Mouse (Mus musculus) thymus, adult 2 months (tissue): ENCODE data around the gene Cdkl2. TPM values are rescaled to one million over a fixed set of nuclear protein-coding genes. Genes with fewer than 3 reads are reported as not detected.

Source experiments
- DNase-seq: peaks from one replicate; pipeline ENCODE4 v3.0.0; 2021
- H3K27ac ChIP-seq: fragments of 200-500 bp; 2 replicates; pipeline ENCODE4 v1.5.1; 2012; ENCODE audit warnings: low read length, control low read depth; ENCODE audit not compliant: control insufficient read depth, insufficient read depth
- H3K27me3 ChIP-seq: fragments of 200-500 bp; 2 replicates; pipeline ENCODE4 v1.6.1; 2012; ENCODE audit warnings: mild to moderate bottlenecking, low read length, moderate library complexity, mixed read lengths; ENCODE audit not compliant: control insufficient read depth, insufficient read depth
- H3K36me3 ChIP-seq: fragments of 200-500 bp; 2 replicates; pipeline ENCODE4 v1.6.1; 2012; ENCODE audit warnings: mild to moderate bottlenecking, low read length, moderate library complexity; ENCODE audit not compliant: control insufficient read depth, insufficient read depth
- H3K4me1 ChIP-seq: fragments of 200-500 bp; replicated peaks from 2 replicates; pipeline ENCODE4 v1.6.1; 2012; ENCODE audit warnings: low read length; ENCODE audit not compliant: control insufficient read depth, insufficient read depth
- H3K4me3 ChIP-seq: fragments of 200-500 bp; 2 replicates; pipeline ENCODE4 v1.5.1; 2012; ENCODE audit warnings: mild to moderate bottlenecking, low read length, control low read depth, moderate library complexity; ENCODE audit not compliant: control insufficient read depth, insufficient read depth
- CTCF ChIP-seq: fragments of 200-500 bp; IDR thresholded peaks from 2 replicates; pipeline ENCODE4 v1.5.1; 2012; ENCODE audit warnings: mild to moderate bottlenecking, control low read depth, low read length, moderate library complexity, borderline replicate concordance; ENCODE audit not compliant: control insufficient read depth, poor library complexity, insufficient read depth; ENCODE audit errors: extremely low read depth
- POLR2A ChIP-seq: fragments of 200-500 bp; IDR thresholded peaks from 2 replicates; pipeline ENCODE4 v1.6.1; 2012; ENCODE audit warnings: mild to moderate bottlenecking, low read length, control low read depth, moderate library complexity; ENCODE audit not compliant: control insufficient read depth, poor library complexity, insufficient read depth; ENCODE audit errors: extremely low read depth
- WGBS: fragments of 180-500 bp; shearing (Covaris S2); methylation state at CpG from one replicate; pipeline ENCODE4 v1.1.7; 2018; 5-methylcytosine and 5-hydroxymethylcytosine counted together
- polyA plus RNA-seq: library from polyadenylated mRNA; depleted of rRNA; stranded (reverse); fragments of >200 nt; gene quantifications from 2 replicates; pipeline ENCODE4 v1.2.3, GENCODE M21; 2012

Cdkl2 gene
- polyA plus RNA-seq, 1 experiment: 1.0 TPM

DNA sequence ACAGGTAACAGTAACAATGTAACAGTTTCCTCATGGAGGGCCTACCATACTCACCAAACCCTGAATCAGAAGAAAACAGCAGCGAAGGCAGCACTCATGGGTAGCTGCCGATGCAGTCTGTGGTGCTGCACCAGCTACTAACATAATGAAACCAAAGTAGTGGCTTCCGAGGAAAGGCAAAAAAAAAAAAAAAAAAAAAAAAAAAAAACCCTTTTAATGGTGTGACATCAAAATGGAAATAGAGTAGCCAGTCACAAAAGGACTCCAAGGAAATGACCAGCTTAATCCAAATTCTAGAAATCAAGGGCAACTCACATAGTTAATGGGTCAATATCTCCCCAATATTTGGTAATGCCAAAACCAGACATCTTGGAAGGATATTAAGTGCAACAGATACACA, 6.7 kb upstream of the Cdkl2 start:
- no peaks in the 10 kb centered on the region for H3K27me3 ChIP-seq
- H3K27ac ChIP-seq: no peak overlapping the region
- DNase-seq: no peak
- WGBS: 85% methylated on average over 3 of the region's 3 CpGs
- TF ChIP-seq POLR2A (no peak), CTCF (no peak)
- H3K36me3 ChIP-seq: peaks cover 30% of the 10 kb centered on the region
- H3K4me3 ChIP-seq: no peak overlapping the region
- no peaks in the 10 kb centered on the region for H3K4me1 ChIP-seq

DNA sequence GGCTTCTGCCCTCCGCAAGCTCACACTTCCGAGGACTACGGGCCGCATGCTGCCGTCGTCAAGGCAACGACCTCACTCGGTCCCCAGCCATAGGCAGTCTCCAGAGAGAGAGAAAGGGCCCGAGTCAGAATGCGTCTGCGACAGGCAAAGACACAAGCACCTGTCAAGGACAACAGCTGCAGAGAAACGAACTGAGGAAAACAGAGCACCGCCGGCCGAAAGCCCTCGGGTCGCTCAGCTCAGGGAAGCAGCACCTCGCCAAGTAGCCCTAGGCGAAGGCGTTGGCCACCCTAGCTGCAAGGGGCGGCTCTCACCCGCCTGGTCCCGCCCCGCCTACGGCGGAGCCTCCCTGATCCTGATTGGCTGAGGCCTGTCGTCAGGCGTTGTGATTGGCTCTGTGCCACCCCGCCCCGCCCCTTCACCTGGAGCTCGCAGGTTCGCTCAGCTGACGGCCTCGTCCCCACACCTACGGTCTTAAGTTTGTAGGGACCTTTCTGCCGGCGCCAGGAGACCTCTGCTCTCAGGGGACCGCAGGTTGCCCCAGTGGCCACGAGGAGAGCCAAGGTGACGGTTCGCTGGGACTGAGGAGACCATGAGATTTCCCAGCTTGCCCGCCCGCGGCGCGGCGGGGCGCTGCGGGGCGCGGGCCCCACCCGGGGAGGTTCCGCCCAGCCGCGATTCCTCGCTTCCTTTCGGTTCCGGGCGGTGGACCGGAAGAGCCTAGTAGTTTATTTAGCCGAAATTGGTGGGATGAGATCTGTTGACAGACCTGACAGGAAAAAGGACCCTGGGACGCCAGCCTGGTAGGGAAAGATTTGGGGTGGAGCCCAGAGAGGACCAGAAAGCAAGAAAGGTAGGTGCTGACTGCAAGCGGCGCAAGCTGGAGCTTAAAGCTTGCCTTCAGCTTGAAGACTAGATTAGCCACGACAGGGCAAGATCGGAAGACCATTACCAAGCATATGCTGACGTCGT, 1.0 kb downstream of the Cdkl2 start:
- TF ChIP-seq POLR2A (no peak), CTCF (peak; percentile 35; the same call in 1 of the 2 replicates)
- WGBS: under 1% methylated on average over 68 of the region's 68 CpGs
- no peaks in the 10 kb centered on the region for H3K36me3 ChIP-seq
- DNase-seq: peak; percentile 98
- peak overlapping the region; percentile 75 for H3K4me3 ChIP-seq
- H3K4me1 ChIP-seq: 0 out of 2 replicates have a peak, but pooled peaks cover 2% of the 10 kb centered on the region
- no peaks in the 10 kb centered on the region for H3K27me3 ChIP-seq
- H3K27ac ChIP-seq: no peak overlapping the region

- H3K27ac ChIP-seq: no peak overlapping the region
- no peaks in the 10 kb centered on the region for H3K36me3 ChIP-seq
- no peaks in the 10 kb centered on the region for H3K27me3 ChIP-seq
- TF ChIP-seq POLR2A: no peak
- TF ChIP-seq CTCF: no peak
- WGBS: 36% methylated on average over 2 of the region's 2 CpGs
- no peaks in the 10 kb centered on the region for H3K4me1 ChIP-seq
- no peak for DNase-seq
- no peak overlapping the region for H3K4me3 ChIP-seq
Observed at GRCm38 (mm10) chr5:92019960-92020359, 23.7 kb downstream of the Cdkl2 start.

GRCm38 (mm10) chr5:92011756-92012155, 31.9 kb downstream of the Cdkl2 start:
- Histone ChIP-seq H3K4me1 (no peaks in the 10 kb centered on the region), H3K36me3 (no peaks in the 10 kb centered on the region), H3K27me3 (no peaks in the 10 kb centered on the region), H3K4me3 (no peak overlapping the region), H3K27ac (no peak overlapping the region)
- no peak for DNase-seq
- 90% methylated on average over 7 of the region's 7 CpGs for WGBS
- no peak for TF ChIP-seq POLR2A
- no peak for TF ChIP-seq CTCF

- no peaks in the 10 kb centered on the region for H3K27me3 ChIP-seq
- TF ChIP-seq CTCF (no peak), POLR2A (no peak)
- H3K36me3 ChIP-seq: no peaks in the 10 kb centered on the region
- whole genome bisulfite sequencing: 78% methylated on average over 2 of the region's 2 CpGs
- no peak overlapping the region for H3K4me3 ChIP-seq
- no peaks in the 10 kb centered on the region for H3K4me1 ChIP-seq
- H3K27ac ChIP-seq: no peak overlapping the region
- DNase-seq: no peak
Observed at GRCm38 (mm10) chr5:92009827-92010226, 33.9 kb downstream of the Cdkl2 start.

- DNase-seq: peak; percentile 19
- Histone ChIP-seq H3K27me3 (no peaks in the 10 kb centered on the region), H3K36me3 (no peaks in the 10 kb centered on the region), H3K4me3 (no peak overlapping the region), H3K27ac (no peak overlapping the region), H3K4me1 (no peaks in the 10 kb centered on the region)
- 76% methylated on average over 2 of the region's 2 CpGs for WGBS
- no peak for TF ChIP-seq POLR2A
- TF ChIP-seq CTCF: no peak
Observed at GRCm38 (mm10) chr5:92003011-92003410, 40.7 kb downstream of the Cdkl2 start.

- Histone ChIP-seq H3K36me3 (no peaks in the 10 kb centered on the region), H3K27me3 (no peaks in the 10 kb centered on the region), H3K4me3 (no peak overlapping the region), H3K4me1 (no peaks in the 10 kb centered on the region), H3K27ac (no peak overlapping the region)
- TF ChIP-seq POLR2A (no peak), CTCF (no peak)
- peak; percentile 46 for DNase-seq
- 43% methylated on average over 2 of the region's 2 CpGs for WGBS
Observed at GRCm38 (mm10) chr5:92000770-92001169, 42.9 kb downstream of the Cdkl2 start.
